Mouse (Mus musculus) kidney, postnatal 0 days (tissue): ENCODE measurements at regions not wholly inside any gene's neighbourhood (a gene's known extent, or its start where the extent isn't known, plus 50 kb on each side); places are given as distances from the start of the nearest gene placed in this dataset.

ENCODE experiments used
- ATAC-seq: fragments of 200-750 bp; cut with Nextera tagmentation; replicated peaks from 2 replicates; pipeline ENCODE4 v1.8.0; 2017; ENCODE audit warnings: low read depth, moderate number of reproducible peaks, moderate TSS enrichment, moderate library complexity; ENCODE audit not compliant: low FRiP score
- DNase-seq: peaks from one replicate; pipeline ENCODE4 v3.0.0-alpha.2; 2016; ENCODE audit warnings: low spot score
- H3K27ac ChIP-seq: fragments of 300-500 bp; sonication (generic); 2 replicates; pipeline ENCODE4 v1.5.1; 2014; ENCODE audit warnings: mild to moderate bottlenecking
- H3K27me3 ChIP-seq: fragments of 300-500 bp; sonication (generic); 2 replicates; pipeline ENCODE4 v1.6.1; 2014; ENCODE audit warnings: low read length, mixed read lengths; ENCODE audit not compliant: insufficient read depth
- H3K36me3 ChIP-seq: fragments of 300-500 bp; sonication (generic); 2 replicates; pipeline ENCODE4 v1.6.1; 2014; ENCODE audit warnings: low read length, mixed read lengths; ENCODE audit not compliant: insufficient read depth
- H3K4me1 ChIP-seq: fragments of 300-500 bp; sonication (generic); replicated peaks from 2 replicates; pipeline ENCODE4 v1.6.1; 2014; ENCODE audit warnings: antibody characterized with exemption, low read length, mixed read lengths; ENCODE audit not compliant: insufficient read depth
- H3K4me2 ChIP-seq: fragments of 300-500 bp; sonication (generic); 2 replicates; pipeline ENCODE4 v1.6.1; 2014; ENCODE audit warnings: mild to moderate bottlenecking, low read length, moderate library complexity, mixed read lengths
- H3K4me3 ChIP-seq: fragments of 300-500 bp; sonication (generic); replicated peaks from 2 replicates; pipeline ENCODE4 v1.5.1; 2014; ENCODE audit warnings: low read depth, low read length
- H3K9ac ChIP-seq: fragments of 300-500 bp; sonication (generic); 2 replicates; pipeline ENCODE4 v1.6.1; 2014; ENCODE audit warnings: low read depth, low read length
- H3K9me3 ChIP-seq: fragments of 300-500 bp; sonication (generic); replicated peaks from 2 replicates; pipeline ENCODE4 v1.6.1; 2016; ENCODE audit warnings: low read length, inconsistent platforms, mixed read lengths
- CTCF ChIP-seq: IDR thresholded peaks from 2 replicates; pipeline ENCODE4 v1.5.1; 2016; ENCODE audit warnings: antibody characterized with exemption, low read depth, mild to moderate bottlenecking, moderate library complexity
- WGBS: fragments of 180-500 bp; shearing (Covaris S2); extraction: QIAGEN DNeasy Blood & Tissue Kit; methylation state at CpG from one replicate; pipeline ENCODE4 v1.1.7; 2014; 5-methylcytosine and 5-hydroxymethylcytosine counted together

DNA sequence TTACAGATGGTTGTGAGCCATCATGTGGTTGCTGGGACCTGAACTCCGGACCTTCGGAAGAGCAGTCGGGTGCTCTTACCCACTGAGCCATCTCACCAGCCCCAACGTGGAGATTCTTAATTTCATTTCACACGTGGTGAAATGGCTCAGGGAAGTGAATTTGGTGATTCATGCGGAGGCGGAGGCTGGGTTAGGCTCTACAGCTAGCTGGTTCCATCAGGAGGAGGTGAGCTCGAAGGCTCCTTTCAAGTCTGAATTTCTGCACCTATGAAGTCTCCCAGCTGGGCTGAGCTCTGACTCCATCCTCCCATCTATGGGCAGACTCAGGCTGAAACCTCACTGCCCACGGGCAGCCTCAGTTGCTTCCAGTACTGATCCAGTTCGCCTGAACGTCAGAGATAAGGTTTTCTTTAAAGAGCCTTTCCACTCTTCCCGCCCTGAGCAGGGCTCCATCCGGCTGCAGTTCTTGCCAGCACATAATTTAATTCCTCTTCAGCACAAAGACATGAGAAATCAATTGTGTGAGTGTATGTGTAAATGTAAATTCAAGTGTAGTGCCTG, 103.5 kb upstream of the Chd6 start:
- no peak for DNase-seq
- 79% methylated on average over 13 of the region's 13 CpGs for WGBS

GRCm38 (mm10) chr2:161196713-161197372, 88.0 kb upstream of the Chd6 start:
- DNase-seq: no peak
- H3K27ac ChIP-seq: no peak overlapping the region
- H3K27me3 ChIP-seq: no peaks in the 10 kb centered on the region
- H3K4me2 ChIP-seq: no peak overlapping the region
- no peak overlapping the region for H3K4me3 ChIP-seq
- ATAC-seq: no peak
- H3K36me3 ChIP-seq: no peaks in the 10 kb centered on the region
- no peaks in the 10 kb centered on the region for H3K4me1 ChIP-seq
- no peak for TF ChIP-seq CTCF
- H3K9me3 ChIP-seq: no peaks in the 10 kb centered on the region
- WGBS: 95% methylated on average over 7 of the region's 7 CpGs
- no peak overlapping the region for H3K9ac ChIP-seq

More for the DNA sequence above, 103.5 kb upstream of the Chd6 start:
- no peak for TF ChIP-seq CTCF
- H3K4me1 ChIP-seq: no peaks in the 10 kb centered on the region
- no peaks in the 10 kb centered on the region for H3K9me3 ChIP-seq
- no peaks in the 10 kb centered on the region for H3K27me3 ChIP-seq
- no peak overlapping the region for H3K9ac ChIP-seq
- no peak overlapping the region for H3K27ac ChIP-seq
- no peak overlapping the region for H3K4me3 ChIP-seq
- no peaks in the 10 kb centered on the region for H3K36me3 ChIP-seq
- ATAC-seq: no peak
- H3K4me2 ChIP-seq: no peak overlapping the region

GRCm38 (mm10) chr2:161187516-161187915, 78.6 kb upstream of the Chd6 start:
- Histone ChIP-seq H3K4me3 (no peak overlapping the region), H3K9ac (no peak overlapping the region), H3K9me3 (no peaks in the 10 kb centered on the region), H3K36me3 (no peaks in the 10 kb centered on the region), H3K27ac (no peak overlapping the region), H3K4me2 (no peak overlapping the region), H3K27me3 (no peaks in the 10 kb centered on the region), H3K4me1 (no peaks in the 10 kb centered on the region)
- no peak for DNase-seq
- no peak for ATAC-seq
- 61% methylated on average over 1 of the region's 1 CpGs for WGBS
- no peak for TF ChIP-seq CTCF

DNA sequence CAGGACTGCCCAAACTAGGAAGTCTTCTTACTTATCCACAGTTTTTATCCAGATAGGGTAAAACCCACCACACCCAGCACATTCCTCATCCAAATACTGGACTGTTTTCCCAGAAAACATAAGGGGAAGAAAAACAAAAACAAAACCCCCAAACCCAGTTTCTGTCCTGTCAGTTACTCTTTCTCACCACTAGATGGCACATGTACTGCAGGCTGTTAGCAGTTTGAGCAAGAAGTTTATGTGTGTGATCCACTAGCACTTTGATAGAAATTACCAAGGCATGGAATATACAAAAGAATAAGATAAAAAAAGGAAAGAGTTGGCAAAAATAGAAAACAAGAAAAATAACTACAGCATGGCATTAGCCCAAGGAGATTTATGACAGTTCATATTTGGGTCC, 76.2 kb upstream of the Chd6 start:
- H3K4me1 ChIP-seq: no peaks in the 10 kb centered on the region
- H3K36me3 ChIP-seq: no peaks in the 10 kb centered on the region
- TF ChIP-seq CTCF: peak; percentile 77
- H3K27me3 ChIP-seq: no peaks in the 10 kb centered on the region
- H3K4me2 ChIP-seq: no peak overlapping the region
- no peak for ATAC-seq
- H3K27ac ChIP-seq: no peak overlapping the region
- H3K9me3 ChIP-seq: no peaks in the 10 kb centered on the region
- H3K4me3 ChIP-seq: no peak overlapping the region
- peak; percentile 47 for DNase-seq
- no peak overlapping the region for H3K9ac ChIP-seq

- Histone ChIP-seq H3K4me3 (peak overlapping the region; percentile 39), H3K4me1 (no peaks in the 10 kb centered on the region), H3K36me3 (no peaks in the 10 kb centered on the region), H3K9ac (peak overlapping the region; percentile 40; the same call in 1 of the 2 replicates), H3K27me3 (no peaks in the 10 kb centered on the region), H3K27ac (peak overlapping the region; percentile 38; the same call in 1 of the 2 replicates), H3K9me3 (no peaks in the 10 kb centered on the region), H3K4me2 (peak overlapping the region; percentile 67)
- peak; percentile 72 for TF ChIP-seq CTCF
- peak; percentile 81; the same call in 1 of the 2 replicates for ATAC-seq
- 1% methylated on average over 20 of the region's 20 CpGs for WGBS
- DNase-seq: peak; percentile 87
Measured at GRCm38 (mm10) chr2:161177355-161178021, 68.6 kb upstream of the Chd6 start.

GRCm38 (mm10) chr2:161166681-161167080, 57.8 kb upstream of the Chd6 start:
- no peak overlapping the region for H3K9ac ChIP-seq
- H3K27ac ChIP-seq: no peak overlapping the region
- TF ChIP-seq CTCF: no peak
- ATAC-seq (no peak), DNase-seq (no peak)
- H3K36me3 ChIP-seq: no peaks in the 10 kb centered on the region
- no peak overlapping the region for H3K4me3 ChIP-seq
- no peaks in the 10 kb centered on the region for H3K27me3 ChIP-seq
- H3K4me2 ChIP-seq: no peak overlapping the region
- WGBS: 43% methylated on average over 3 of the region's 3 CpGs
- no peaks in the 10 kb centered on the region for H3K9me3 ChIP-seq
- no peaks in the 10 kb centered on the region for H3K4me1 ChIP-seq
